Mouse (Mus musculus) midbrain, embryonic 13.5 days (tissue): Measurements from ENCODE around the gene Ptges. TPM values are rescaled to one million over a fixed set of nuclear protein-coding genes. Genes with fewer than 3 reads are reported as not detected.

Experiments used
- polyA plus RNA-seq: library from polyadenylated mRNA; unstranded; fragments of >200 nt; fragmentation: Nextera tagmentation; extraction: Ambion mirVana; gene quantifications from 2 replicates; pipeline ENCODE4 v1.2.1, GENCODE M21; 2015

Ptges gene
- polyA plus RNA-seq, 1 experiment from 2014 or later: 2.9 TPM

Other genes starting within 250 kb of the Ptges start
- gene 1700001O22Rik, start 126.2 kb downstream of the Ptges start, polyA plus RNA-seq: 1.1 and 1.3 TPM in 2 replicates
- gene Ntmt1, start 122.0 kb downstream of the Ptges start, polyA plus RNA-seq: 121 and 123 TPM in 2 replicates
- gene Asb6, start 99.5 kb downstream of the Ptges start, polyA plus RNA-seq: 41.7 and 43.0 TPM in 2 replicates
- 2.0 and 2.8 TPM in 2 replicates for gene Prrx2, start 94.9 kb downstream of the Ptges start, polyA plus RNA-seq
- 18.3 and 20.5 TPM in 2 replicates for gene Tor1b, start 23.1 kb upstream of the Ptges start, polyA plus RNA-seq
- 93.2 and 95.7 TPM in 2 replicates for gene Tor1a, start 38.1 kb upstream of the Ptges start, polyA plus RNA-seq
- gene BC005624, start 52.3 kb upstream of the Ptges start, polyA plus RNA-seq: 88.8 and 92.8 TPM in 2 replicates
- gene Usp20, start 52.4 kb upstream of the Ptges start, polyA plus RNA-seq: 42.5 and 47.9 TPM in 2 replicates
- gene Fnbp1, start 212.1 kb upstream of the Ptges start, polyA plus RNA-seq: 14.9 and 16.9 TPM in 2 replicates
- 37.5 and 40.0 TPM in 2 replicates for gene Gpr107, start 222.5 kb upstream of the Ptges start, polyA plus RNA-seq